Mouse (Mus musculus): ENCODE measurements at regions not wholly inside any gene's neighbourhood (a gene's known extent, or its start where the extent isn't known, plus 50 kb on each side); places are given as distances from the start of the nearest gene placed in this dataset.

DNA sequence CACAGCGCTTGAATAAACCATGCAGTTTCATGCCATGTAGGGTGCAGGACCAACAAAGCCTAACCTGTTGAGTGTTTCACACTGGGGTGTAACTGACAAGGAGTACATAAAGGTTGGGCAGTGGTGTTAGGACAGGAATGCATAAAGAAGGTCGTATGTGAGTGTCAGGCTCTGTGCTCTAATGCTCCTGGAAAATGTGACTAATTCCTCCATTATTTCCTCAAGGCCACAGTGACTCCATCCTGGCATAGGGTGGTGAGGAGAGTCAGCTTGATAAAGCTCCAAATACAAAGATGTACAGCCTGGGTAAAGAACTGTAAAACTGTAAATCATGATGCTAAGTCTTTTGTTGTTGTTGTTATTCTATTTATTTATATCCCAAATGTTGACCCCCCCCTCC, 393.1 kb upstream of the Nrp1 start:
- no peak for DNase-seq (ENCODE audit: extremely low spot score, low read depth, low spot score)

DNA sequence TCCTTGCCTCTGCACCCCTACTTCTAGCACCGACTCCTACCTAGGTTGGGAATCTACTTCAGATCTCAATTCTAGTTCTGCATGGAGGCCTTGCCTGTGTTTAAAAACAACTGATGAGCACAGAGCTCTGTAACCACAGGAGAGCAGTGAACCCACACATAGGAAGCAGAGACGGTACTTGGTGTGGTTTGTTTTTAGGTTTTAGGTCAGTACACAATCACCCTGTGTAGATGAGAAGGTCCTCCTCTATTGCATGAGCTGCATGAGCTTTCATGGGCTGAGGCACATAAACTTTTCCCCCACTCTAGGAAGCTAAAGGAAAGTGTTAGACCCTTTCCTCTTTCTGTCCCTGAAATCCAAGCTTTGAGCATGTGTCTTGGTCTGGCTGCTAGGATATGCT, 390.4 kb upstream of the Nrp1 start:
- DNase-seq (ENCODE audit: extremely low spot score, low read depth, low spot score) = no peak

DNA sequence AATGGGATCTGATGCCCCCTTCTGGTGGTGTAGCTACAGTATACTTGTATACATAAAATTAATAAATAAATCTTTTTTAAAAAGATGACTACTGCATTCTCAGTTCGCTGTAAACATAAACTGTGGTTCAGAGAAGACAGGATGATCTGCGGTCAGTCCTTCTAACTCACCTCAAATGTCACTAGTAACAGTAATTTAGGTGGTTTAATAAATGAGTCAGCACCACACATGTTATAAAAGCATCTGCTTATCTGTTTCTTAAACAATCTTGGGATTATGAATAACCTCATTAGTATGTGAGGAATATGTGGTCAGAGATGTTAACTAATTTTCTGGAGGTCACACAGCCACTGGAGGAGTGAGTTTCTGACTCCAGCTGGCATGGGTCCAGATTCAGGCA, 385.2 kb upstream of the Nrp1 start:
- no peak for DNase-seq (ENCODE audit: extremely low spot score, low read depth, low spot score)

DNA sequence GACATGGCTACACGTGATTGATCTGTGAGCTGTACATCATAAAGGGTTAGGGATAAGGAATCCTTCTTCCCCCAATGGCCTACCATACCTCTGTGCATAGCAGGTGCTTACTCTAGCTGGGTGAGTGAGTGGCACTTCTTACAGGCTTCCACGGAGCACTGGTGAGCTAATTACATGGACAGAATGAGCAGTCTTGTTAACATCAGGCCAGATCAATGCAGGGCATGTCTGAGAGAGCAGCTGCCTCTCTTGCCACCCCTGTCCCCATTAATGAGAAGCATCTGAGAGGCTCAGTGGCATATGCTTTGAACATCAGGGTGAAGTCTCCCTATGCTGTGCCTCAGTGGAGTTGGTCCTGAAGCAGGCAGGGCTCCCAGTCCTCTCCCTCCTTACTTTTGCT, 380.7 kb upstream of the Nrp1 start:
- DNase-seq (ENCODE audit: extremely low spot score, low read depth, low spot score) = no peak

DNA sequence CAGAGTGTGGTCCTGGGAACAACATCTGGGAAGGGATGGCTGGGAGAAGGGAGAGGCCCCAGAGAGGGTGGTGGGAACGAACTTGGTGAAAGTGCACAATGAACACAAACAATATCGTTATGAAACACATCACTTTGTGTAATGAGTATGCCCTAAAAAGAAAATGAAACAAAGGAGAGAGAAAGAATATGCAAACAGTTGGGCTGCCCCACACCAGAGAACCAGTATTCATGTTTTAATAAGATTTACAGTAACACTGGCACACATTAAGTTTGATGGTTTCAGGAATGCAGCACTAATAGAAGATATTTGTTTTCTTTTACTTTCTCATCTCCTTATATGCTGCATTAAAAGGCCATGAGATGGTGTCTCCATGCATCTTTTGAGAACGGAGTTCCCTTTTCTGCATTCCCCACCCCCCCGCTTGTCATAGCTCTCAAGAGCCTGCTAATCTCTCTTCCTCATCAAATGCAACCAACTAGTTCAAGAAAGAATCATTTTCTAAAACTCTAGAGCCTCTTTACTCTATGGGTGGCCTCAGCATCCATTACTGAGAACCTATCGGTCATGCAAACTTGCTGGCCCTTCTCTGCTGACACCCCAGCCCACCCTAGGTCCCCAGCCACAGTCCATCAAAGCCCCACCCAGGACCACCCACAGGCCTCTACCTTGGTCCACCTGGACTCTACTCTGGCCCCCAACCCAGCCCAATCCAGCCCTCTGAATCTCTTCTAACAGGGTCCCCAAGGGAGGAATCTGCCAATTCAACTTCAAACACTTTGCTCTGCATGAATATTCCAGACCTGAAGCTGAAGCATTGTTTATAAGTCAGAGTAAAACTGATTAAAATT, 379.0 kb upstream of the Nrp1 start:
- DNase-seq (ENCODE audit: extremely low spot score, low read depth, low spot score) = no peak

DNA sequence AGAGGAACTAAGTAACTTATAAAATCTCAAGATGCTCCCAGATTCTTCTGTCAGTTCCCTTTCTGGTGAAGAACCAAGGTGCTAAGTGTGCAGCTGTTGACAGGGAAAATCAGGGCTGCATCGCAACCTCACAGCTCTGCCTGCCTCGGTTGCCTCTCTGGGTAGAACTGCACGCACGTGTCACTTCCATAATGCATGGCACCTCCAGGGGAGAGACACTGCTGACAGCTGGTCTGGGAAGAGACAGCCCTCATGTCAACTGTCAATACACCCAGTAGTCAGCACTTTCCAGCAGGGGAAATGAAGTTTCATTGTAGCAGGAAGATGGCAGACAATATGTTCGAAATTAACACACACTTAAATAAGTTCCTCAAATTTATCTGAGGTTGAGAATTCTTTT, 376.2 kb upstream of the Nrp1 start:
- no peak for DNase-seq (ENCODE audit: extremely low spot score, low read depth, low spot score)

DNA sequence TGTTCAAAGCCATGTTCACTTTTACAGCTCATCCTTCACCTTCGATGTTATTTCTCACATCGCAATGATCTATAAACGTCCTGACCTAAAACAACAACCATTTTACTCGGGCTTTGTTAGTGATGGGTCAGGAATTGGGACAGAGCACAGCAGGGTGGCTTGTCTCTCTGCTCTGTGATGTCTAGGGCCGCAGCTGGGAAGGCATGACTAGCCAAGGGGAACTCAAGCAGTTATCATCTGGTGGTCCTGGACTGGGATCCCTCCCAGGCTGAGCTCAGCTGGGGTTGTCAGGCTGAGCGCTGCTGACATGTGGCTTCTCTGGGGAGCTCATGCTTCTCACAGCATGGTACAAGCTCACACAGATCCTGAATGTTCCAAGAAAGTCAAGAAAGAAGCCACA, 372.8 kb upstream of the Nrp1 start:
- no peak for DNase-seq (ENCODE audit: extremely low spot score, low read depth, low spot score)

DNA sequence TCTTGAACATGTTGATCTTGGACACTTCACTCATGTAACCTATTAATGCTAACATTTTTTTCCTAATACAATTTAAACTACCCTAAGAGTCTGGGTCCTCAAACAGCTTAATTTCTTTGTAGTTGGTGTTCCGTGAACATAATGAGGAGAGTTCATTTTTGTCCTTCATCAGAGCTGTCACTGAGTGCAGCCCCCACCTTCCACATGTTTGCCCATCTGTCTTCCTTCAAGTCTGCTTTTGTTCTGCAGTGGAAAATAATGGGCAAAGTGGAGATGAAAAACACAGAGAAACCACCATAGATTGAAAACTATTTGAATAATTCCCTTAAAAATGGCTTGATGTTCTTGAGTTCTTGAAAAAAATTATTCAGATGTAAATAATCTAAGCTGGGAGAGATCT, 369.5 kb upstream of the Nrp1 start:
- DNase-seq (ENCODE audit: extremely low spot score, low read depth, low spot score) = no peak

DNA sequence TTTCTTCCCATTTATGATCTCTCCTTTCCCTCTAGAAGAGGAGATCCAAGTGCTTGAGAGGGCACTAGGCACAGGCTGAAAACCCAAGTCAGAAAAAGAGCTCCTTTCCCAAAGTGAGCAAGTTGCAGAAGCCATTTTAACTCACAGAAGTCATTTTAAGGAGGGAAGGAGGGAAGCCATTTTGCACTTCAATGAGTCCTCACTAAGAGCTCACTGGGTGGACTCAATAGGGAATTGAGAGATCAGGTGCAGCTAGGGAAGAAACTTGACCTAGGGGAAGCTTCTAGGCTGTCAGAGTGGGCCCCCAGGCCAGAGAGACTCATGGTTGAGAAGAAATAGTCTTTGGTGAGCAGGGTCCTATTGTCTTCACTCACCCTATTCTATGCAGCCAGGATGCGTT, 363.5 kb upstream of the Nrp1 start:
- no peak for DNase-seq (ENCODE audit: extremely low spot score, low read depth, low spot score)

DNA sequence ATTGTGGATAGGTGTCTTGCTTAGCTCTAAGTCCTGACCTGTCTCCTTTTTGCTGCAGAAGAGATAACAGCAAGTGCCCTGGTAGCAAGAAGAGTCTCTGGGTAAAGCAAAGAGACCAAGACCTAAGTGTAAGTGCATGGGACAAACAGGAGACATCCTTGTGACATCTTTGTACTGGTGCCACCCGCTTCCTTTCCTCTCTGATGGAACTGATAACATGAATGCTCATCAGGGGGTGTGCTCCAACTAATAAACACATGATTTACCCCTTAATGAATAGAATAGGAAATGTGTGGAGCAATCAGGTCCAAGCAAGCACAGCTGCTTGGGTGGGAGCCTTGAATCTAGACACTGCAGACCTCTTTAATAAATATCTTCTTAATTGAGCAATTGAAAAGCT, 362.9 kb upstream of the Nrp1 start:
- no peak for DNase-seq (ENCODE audit: extremely low spot score, low read depth, low spot score)

DNA sequence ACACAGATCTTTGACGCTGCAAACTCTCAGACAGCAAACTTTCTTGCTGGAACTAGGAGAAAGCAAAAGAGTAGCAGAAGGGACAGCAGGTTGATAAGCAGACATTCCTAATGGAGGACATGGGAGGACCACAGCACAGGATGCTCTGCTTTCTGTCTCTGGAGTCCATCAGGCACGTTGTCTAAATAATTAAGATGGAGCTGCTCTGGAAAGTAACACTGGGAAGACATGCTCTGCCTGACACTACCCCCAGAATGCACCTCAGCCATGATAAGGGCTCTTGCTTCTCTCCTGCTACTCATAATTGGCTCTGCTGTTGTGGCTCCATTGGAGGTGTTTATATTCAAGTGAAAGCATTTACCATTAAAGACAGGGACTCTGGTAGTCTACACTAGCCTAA, 356.0 kb upstream of the Nrp1 start:
- DNase-seq (ENCODE audit: extremely low spot score, low read depth, low spot score) = no peak

DNA sequence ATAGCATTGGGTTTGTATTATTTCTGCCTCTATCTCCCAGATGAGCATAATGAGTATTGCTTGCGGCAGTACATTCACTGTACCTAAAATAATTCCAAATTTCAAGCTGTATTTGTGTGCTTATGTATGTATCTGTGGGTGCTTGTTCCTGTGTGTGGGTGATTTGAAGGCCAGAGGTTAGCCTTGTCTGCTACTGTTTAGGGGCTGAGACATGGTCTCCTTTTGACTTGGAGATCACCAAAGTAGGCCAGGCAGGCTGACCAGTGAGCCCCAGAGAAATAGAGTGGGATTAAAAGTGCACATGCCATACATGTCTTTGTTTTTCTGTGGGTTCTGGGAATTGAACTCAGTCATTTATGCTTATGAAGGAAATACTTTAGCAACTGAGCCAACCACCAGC, 355.6 kb upstream of the Nrp1 start:
- no peak for DNase-seq (ENCODE audit: extremely low spot score, low read depth, low spot score)

DNA sequence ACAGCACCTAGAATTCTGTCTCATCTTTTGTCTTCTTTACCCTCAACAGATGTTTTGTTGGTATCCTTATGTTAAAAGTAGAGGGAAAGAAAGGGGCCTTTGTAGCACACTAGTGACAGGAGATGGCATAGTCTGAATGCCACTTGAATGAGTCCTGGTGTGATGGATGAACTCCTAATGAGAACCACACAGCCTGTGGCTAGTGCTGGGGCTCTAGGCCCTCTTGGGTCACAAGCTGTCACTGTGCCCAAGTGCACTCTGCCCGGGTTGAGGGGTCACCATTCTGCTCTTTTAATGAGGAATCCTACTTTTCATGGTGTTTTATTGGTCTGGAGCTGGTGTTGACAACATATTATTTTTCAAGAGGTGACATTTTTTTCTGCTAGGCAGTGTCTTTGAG, 355.0 kb upstream of the Nrp1 start:
- DNase-seq (ENCODE audit: extremely low spot score, low read depth, low spot score) = no peak

DNA sequence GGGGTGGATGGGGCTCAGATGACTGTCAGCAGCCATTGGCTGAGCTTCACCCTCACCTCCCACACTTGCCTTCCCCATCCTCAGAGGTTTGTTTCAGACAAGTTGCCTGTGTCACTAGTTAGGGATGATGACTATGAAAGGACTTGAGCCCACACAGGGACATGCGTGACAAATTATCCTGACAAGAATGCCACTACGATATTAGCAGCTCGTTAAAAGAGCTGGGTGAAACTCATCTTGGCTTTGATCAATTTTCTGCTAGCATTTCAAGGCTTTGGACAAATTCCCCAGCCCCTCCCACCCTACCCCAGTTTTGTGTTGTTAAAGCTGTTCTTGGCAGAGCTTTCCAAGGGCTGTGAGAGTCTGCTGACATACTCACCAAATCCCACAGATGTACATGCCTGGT, 354.5 kb upstream of the Nrp1 start:
- no peak for DNase-seq (ENCODE audit: extremely low spot score, low read depth, low spot score)

DNA sequence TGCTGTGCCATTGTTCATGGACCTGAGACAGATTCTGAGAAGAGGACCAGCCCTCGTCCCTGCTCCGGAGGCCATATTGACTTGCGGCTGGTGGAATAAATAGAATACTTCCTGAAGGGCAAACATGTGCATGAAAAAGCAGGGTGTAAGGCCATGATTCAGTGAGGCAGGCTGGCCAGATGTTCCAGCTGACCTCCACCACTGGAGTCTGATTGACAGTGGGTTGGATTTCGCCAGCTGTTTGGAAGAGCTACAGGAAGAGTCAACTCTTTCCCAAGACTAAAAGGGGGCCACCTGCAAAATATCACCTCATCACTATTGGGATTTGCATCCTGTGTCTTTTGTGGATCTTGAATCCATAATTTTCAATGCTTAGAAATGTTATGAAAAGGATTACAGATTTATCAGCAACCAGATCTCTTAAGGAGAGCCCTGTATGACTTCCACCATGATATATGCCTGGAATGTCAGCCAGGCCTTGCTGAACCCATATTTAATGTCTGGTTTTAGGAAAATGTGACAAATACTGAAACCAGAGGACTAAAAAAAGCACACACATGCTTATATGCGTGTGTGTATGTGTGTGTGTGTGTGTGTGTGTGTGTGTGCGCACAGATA, 348.9 kb upstream of the Nrp1 start:
- DNase-seq (ENCODE audit: extremely low spot score, low read depth, low spot score) = no peak

DNA sequence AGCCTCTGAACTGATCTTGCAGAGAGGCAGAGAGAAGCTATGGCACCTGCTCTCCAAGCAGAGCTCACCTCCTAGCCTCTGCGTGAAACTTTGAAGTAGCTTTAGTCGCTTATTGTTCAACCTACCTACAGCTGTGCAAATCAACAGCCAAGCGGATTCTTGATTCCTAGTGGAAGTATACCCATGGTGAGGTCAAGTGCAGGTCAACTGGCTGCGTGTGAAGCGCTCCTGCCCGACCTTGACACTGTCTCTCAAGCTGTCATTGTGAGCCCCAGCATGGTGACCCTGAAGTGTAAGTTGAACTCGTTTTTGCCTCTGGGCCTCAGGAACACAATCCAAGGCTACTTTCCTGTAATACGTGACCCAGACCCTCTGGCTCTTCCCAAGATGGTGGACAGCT, 341.2 kb upstream of the Nrp1 start:
- no peak for DNase-seq (ENCODE audit: extremely low spot score, low read depth, low spot score)

DNA sequence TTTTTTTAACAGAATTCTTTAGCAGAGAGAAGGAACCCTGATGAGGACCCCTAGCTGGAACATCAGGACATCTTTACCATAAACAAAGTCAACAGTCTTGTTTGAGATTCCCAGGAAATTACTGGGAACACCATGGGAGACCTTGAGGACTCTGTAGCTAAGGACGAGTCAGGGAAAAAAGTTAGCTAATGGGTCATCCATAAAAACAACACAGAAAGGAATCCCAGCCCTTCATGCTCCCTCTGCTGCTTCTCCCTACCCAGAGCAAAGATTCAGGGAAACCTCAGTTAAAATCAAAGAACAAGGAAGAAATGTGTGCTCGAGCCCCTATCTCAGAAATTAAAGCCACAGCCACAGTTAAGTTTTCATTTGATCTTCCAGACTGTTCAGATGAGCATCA, 334.7 kb upstream of the Nrp1 start:
- DNase-seq (ENCODE audit: extremely low spot score, low read depth, low spot score) = no peak

DNA sequence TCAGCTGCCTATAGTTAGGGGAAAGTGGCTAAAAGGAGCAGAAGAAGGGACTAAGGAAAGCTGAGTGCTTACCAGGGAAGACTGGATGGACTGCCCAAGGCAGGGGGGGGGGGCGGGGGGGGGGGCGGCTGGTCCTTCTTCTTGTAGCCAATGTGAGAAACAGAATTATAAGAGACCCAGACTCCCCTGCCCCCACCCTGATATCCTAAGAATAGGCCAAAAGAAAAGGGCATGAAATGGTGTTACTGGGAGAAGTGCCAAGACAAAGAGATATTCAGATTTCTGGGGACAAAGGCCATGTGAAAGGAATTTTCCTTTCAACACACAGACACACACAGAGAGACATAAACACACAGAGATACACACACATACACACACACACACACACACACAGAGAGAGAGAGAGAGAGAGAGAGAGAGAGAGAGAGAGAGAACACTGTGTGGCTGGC, 333.6 kb upstream of the Nrp1 start:
- DNase-seq (ENCODE audit: extremely low spot score, low read depth, low spot score) = no peak

DNA sequence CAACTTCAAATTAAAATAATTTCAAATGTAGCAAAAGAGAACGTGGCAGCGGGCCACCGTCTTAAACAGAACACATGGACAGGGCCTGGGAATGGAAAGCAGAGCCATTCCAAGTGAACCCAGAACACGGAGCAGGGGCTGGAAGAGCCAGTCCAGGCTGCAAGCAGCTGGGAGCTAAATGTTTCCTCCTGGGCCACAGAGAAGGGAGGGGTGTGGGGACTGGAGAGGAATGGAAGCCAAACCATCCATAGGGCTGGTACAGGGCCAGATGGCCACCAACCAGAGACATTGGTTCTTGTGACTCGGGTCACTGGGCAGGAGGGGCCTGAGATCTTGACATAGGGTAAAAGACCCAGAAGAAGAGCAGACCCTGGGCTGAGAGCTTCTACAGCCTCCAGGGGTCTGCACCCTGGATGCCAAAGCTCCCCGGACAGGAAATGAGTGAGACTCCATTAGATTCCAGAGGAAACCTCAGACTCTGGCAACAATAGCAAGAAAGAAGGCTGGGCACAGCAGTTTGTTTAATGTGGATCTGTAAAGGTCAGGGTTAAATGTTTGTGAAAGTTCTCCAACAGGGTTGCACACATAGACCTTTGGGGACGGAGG, 333.1 kb upstream of the Nrp1 start:
- DNase-seq (ENCODE audit: extremely low spot score, low read depth, low spot score) = no peak

DNA sequence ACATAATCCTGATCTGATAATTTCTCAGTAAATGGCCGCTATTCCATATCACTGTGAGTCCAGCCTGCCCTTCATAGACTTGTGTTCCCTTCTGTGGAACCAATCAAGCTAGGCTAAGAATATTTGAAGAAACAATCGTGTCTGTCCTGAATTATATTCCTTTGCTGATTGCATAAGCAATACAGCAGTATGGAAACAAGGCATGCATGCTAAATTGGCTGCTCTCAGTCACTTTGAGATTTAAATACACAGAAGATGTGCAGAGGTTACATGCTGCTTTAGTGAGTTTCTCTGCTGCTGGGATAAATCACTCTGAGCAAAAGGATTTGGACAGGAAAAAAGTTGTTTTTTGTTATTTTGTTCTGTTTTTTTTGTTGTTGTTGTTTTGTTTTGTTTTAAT, 331.4 kb upstream of the Nrp1 start:
- no peak for DNase-seq (ENCODE audit: extremely low spot score, low read depth, low spot score)

DNA sequence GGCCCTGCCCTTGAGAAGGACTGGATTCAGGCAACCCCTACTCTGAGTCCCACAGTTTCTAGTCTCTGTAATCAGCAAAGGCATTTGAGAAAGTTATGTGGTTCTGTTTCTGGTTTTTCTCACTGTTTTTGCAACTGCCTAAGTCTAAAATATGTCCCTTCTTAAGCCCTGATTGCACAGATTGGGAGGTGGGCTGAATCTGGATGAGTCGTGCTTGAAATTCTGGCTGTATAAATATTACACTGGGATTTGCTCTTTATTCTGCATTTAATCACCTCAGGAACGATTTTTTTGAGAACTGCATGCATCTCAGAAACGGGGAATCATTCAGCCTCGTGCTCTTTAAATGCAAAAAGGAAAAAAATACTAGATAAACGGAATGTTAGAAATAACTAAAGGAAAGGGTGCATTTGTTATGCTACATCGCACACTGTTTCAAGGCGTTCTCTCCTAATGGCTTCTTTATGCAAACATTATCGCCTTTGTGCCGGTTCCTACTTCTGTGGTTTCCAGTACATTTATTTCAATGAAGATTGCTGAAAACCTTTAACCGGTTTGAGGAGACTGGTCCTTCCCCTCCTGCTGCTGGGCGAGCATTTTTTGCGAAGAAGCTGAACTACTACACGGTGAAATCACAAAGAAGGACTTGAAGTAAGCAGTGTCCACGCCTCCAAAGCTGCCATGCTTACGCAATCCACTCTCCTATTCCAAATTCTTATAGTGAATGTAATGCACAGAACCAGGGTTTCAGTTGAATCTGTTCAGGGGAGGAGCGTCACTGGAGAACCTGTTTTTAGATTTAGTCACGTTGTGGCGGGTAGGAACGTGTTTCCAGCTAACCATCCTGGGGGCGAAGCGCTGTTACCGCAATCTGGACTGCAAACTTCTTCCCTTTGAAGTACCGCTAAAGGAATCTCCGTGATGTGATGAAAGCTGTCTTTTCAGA, 327.8 kb upstream of the Nrp1 start:
- DNase-seq (ENCODE audit: extremely low spot score, low read depth, low spot score) = no peak

Measured in hindlimb bud, embryonic 11.5 days (tissue).